Mouse (Mus musculus) skeletal muscle tissue, postnatal 0 days (tissue): Measurements from ENCODE around the gene Git2. TPM values are rescaled to one million over a fixed set of nuclear protein-coding genes. Genes with fewer than 3 reads are reported as not detected.

Source experiments
- microRNA-seq, 2 experiments: library from miRNA; unstranded; fragments of <30 nt; microRNA quantifications; one replicate each; pipeline ENCODE4; 2016
- polyA plus RNA-seq: library from polyadenylated mRNA; unstranded; fragments of >200 nt; fragmentation: Nextera tagmentation; extraction: Ambion mirVana; gene quantifications from 2 replicates; pipeline ENCODE4 v1.2.1, GENCODE M21; 2015

Git2 gene
- 24.2 and 25.2 TPM in 2 replicates for polyA plus RNA-seq

GRCm38 (mm10) chr5:114775056-114775979 lies at the start of gene Git2:
Gene Git2 (minus strand): TSS chr5:114775517.

GRCm38 (mm10) chr5:114822796-114823688 lies 47.7 kb upstream of the Git2 start, which contains the start of gene 1500011B03Rik:
Gene 1500011B03Rik (minus strand): TSS chr5:114823468.

DNA sequence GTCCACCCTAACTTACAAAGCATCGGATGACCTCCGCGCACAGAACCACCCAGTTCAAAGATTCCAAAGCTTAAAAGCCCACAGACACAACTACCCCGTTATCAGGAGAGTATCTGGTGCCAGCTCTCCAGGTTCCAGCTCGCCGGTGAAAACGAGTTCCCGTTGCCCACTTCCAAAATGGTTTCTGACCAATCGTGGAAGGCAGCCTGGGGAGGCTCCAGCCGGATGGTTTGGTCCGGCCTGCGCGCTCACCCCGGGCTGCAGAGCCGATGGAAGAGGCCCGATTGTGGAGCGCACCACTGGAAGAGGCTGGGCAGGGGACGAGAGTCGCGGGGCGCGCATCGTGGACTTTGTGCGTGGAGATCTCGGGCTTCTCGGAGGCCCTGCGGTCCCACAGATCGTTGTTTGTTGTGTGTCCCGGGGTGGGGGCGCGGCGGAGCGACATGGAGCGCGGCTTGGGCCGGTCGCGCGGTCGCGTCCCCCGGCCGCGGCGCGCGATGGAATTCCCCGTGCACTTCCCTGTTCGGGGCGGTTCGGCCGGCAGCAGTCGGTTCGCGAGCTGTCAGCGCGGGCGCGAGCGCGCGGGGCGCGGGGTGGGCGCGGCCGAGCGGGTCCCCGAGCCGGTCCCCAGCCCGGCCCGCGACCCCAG lies 790 bp downstream of the Git2 start, which contains the start of gene Ankrd13a:
Gene Ankrd13a (plus strand): TSS at position 275 of the 649 bp plus-strand sequence.

DNA sequence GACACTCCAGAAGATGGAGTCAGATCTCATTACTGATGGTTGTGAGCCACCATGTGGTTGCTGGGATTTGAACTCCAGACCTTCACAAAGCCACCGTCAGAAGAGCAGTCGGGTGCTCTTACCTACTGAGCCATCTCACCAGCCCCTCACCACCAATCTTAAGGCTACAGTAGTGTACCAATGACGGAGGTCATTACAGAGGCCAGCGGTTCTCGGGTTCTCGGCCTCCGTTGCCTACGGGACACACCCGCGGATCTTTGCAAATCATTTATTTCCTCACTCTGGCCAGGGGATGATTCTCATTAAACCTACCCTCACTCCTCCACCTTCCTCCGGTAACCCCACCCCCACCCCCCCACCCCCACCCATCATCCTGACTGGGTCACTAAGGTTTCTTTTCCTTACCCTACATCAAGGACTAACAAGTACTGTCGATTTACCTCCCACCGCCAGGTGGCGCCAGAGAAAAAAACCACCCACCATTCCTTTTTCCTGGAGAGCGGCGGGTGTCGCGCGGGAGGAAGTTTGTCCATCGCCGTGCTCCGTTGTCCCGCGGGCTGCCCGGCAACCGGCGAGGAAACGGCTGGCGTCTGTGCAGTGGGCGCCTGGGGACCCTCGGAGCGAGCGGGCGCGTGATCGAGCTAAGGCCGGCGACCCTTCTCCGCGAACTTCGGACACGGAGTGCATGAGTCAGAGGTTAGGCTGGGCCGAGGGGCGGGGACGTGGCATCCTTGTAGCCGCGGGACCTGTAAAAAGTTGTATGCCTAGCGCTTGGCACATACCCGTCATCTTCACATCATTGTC lies 67.8 kb downstream of the Git2 start, which contains the start of gene Tchp:
Gene Tchp (plus strand): TSS at position 496 of the 804 bp plus-strand sequence.

DNA sequence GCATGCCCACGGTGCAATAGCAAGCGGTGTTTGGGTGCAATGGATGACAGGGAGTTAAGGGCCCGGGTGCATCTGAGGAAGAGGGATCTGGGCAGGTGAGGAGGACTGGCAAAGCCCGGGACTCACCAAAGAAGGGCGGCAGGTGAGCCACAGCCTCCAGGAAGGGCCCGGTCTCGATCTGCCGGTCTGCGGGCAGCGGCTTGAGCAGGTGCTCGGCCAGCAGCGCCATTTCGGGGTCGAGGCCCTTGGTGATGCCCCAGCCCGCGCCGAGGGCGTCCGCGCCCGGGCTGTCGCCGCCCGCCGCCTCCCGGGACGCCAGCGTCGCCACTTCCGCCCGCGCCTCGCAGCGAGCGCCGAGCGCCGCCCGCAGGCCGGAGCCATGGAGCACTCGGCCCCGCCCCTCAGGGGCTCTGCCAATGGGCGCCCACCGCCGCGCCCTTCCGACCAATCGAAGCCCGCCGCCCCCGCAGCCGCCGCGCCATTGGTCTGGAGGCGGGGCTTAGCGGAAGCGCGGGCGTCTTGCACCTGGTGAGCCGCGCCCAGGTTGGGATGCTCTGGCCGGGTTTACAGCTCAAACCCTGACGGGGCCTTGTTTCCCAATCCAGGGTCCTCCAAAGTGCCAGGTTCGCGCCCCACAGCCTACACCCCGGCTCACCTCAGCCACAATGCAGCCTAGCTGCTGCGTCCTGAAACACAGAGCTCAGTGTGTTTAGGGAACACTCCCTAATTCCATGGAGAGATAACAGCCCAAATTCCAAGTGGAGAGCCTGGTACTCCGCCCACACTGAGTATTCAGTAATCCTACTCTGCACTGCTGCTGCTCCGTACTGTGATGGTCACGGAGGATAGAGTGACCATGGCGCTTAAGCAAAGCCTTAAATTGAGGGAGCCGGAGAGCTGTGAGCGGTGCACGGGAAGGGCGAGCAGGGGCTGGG lies 84.4 kb downstream of the Git2 start, which contains the start of gene Gltp:
Gene Gltp (minus strand): TSS at position 352 of the 935 bp plus-strand sequence.

Small RNA genes within 50 kb of the gene (microRNA-seq; reads per million reads assigned to microRNA genes)
- gene Mir7028, result 0 reads per million in 2 experiments

Other genes with a start within 250 kb of the Git2 start
- 0.32 and 0.50 TPM in 2 replicates for gene Fam222a, start 207.5 kb downstream of the Git2 start, polyA plus RNA-seq
- gene Trpv4, start 117.1 kb downstream of the Git2 start, polyA plus RNA-seq, result 0.81 and 1.8 TPM in 2 replicates
- gene Gltp, start 84.5 kb downstream of the Git2 start, polyA plus RNA-seq, result 27.5 and 61.5 TPM in 2 replicates
- 4.6 and 5.0 TPM in 2 replicates for gene Tchp, start 67.8 kb downstream of the Git2 start, polyA plus RNA-seq
- gene Ankrd13a, start 840 bp downstream of the Git2 start, polyA plus RNA-seq, result 21.5 and 27.0 TPM in 2 replicates
- gene 1500011B03Rik, start 48.0 kb upstream of the Git2 start, polyA plus RNA-seq, result 38.9 and 41.6 TPM in 2 replicates
- not detected in 2 replicates for gene 4930519G04Rik, start 78.1 kb upstream of the Git2 start, polyA plus RNA-seq
- gene Gm9936, start 83.2 kb upstream of the Git2 start, polyA plus RNA-seq, result not detected in 2 replicates
- gene Oasl2, start 121.4 kb upstream of the Git2 start, polyA plus RNA-seq, result 9.1 and 10.0 TPM in 2 replicates
- 0.73 and 0.91 TPM in 2 replicates for gene Oasl1, start 147.7 kb upstream of the Git2 start, polyA plus RNA-seq
- 41.6 and 42.0 TPM in 2 replicates for gene 2210016L21Rik, start 166.6 kb upstream of the Git2 start, polyA plus RNA-seq
- gene Hnf1a, start 195.6 kb upstream of the Git2 start, polyA plus RNA-seq, result 0.06 and 0.11 TPM in 2 replicates
- gene Sppl3, start 235.6 kb upstream of the Git2 start, polyA plus RNA-seq, result 14.4 and 15.0 TPM in 2 replicates